8 mouse cellular contexts compared by ENCODE assay signal in genomic region chr8:70375212-70375859, GRCm38 (mm10). TPM values are rescaled to one million over a fixed set of nuclear protein-coding genes. Genes with fewer than 3 reads are reported as not detected.
A peak's percentile ranks its signal among the peaks of the same experiment; 100 is the strongest.
DNase-seq lines count a peak whose midpoint lies in the region; ATAC-seq and TF ChIP-seq lines count a peak whose summit lies in the region.

No protein-coding gene starts in this region.

- WGBS in kidney, postnatal 0 days = 5% methylated on average over 35 of the region's 35 CpGs
- 5% methylated on average over 35 of the region's 35 CpGs for WGBS in forebrain, embryonic 13.5 days
- 7% methylated on average over 35 of the region's 35 CpGs for WGBS in liver, embryonic 14.5 days (ENCODE audit: insufficient replicate concordance)
- 4% methylated on average over 35 of the region's 35 CpGs for WGBS in small intestine, adult 2 months

- H3K9me3 ChIP-seq in kidney, postnatal 0 days (replicated peaks; ENCODE audit: low read length) = no peaks in the 10 kb centered on the region
- H3K9me3 ChIP-seq in forebrain, embryonic 13.5 days (replicated peaks) = no peaks in the 10 kb centered on the region
- no peaks in the 10 kb centered on the region for H3K9me3 ChIP-seq in liver, embryonic 14.5 days (ENCODE audit: control insufficient read depth, low read length)

- peaks cover 18% of the 10 kb centered on the region for H3K4me1 ChIP-seq in kidney, postnatal 0 days (replicated peaks; ENCODE audit: insufficient read depth, low read length)
- peaks cover 25% of the 10 kb centered on the region for H3K4me1 ChIP-seq in forebrain, embryonic 13.5 days
- no peaks in the 10 kb centered on the region; a peak in 3 of 4 replicates for H3K4me1 ChIP-seq in liver, embryonic 14.5 days (replicated peaks; ENCODE audit: control insufficient read depth in 2 of 2, insufficient read depth in 2 of 2, low read length in 1 of 2)
- H3K4me1 ChIP-seq in small intestine, adult 2 months (ENCODE audit: control insufficient read depth, insufficient read depth, insufficient read length, low read length) = peaks cover 22% of the 10 kb centered on the region

- no peak overlapping the region; the same call in 1 of the 2 replicates for H3K4me2 ChIP-seq in kidney, postnatal 0 days (ENCODE audit: low read length)
- H3K4me2 ChIP-seq in forebrain, embryonic 13.5 days = no peak overlapping the region
- no peak overlapping the region; the same call in 1 of the 2 replicates for H3K4me2 ChIP-seq in liver, embryonic 14.5 days (ENCODE audit: low read depth)

- DNase-seq in kidney, postnatal 0 days (ENCODE audit: low spot score) = no peak
- DNase-seq in kidney, postnatal 10 days = no peak
- DNase-seq in liver, embryonic 14.5 days (ENCODE audit: low read depth in 3 of 3, low spot score in 3 of 3) = no peak
- no peak for DNase-seq in layer of hippocampus, adult 9-10 months (ENCODE audit: low spot score)
- DNase-seq in frontal cortex, postnatal 10 days (ENCODE audit: low spot score in 2 of 2) = no peak
- no peak for DNase-seq in layer of hippocampus, adult 9-11 months

- H3K9ac ChIP-seq in kidney, postnatal 0 days (ENCODE audit: low read depth, low read length) = no peak overlapping the region
- H3K9ac ChIP-seq in forebrain, embryonic 13.5 days = no peak overlapping the region
- no peak overlapping the region for H3K9ac ChIP-seq in liver, embryonic 14.5 days (replicated peaks)

- no peak overlapping the region for H3K27ac ChIP-seq in kidney, postnatal 0 days
- H3K27ac ChIP-seq in forebrain, embryonic 13.5 days = no peak overlapping the region
- no peak overlapping the region for H3K27ac ChIP-seq in liver, embryonic 14.5 days
- H3K27ac ChIP-seq in small intestine, adult 2 months (ENCODE audit: insufficient read depth, low read depth, low read length) = no peak overlapping the region

- no peak for ATAC-seq in kidney, postnatal 0 days (replicated peaks; ENCODE audit: low FRiP score, low read depth)
- peak; percentile 39; the same call in 1 of the 2 replicates for ATAC-seq in forebrain, embryonic 13.5 days
- peak; percentile 15; the same call in 1 of the 2 replicates for ATAC-seq in liver, embryonic 14.5 days (ENCODE audit: insufficient read depth)

- H3K4me3 ChIP-seq in kidney, postnatal 0 days (replicated peaks; ENCODE audit: low read depth, low read length) = peak overlapping the region; percentile 31; the same call in 1 of the 2 replicates
- peak overlapping the region; percentile 35 for H3K4me3 ChIP-seq in forebrain, embryonic 13.5 days
- H3K4me3 ChIP-seq in liver, embryonic 14.5 days (ENCODE audit: insufficient read depth in 1 of 2, low read depth in 2 of 2, low read length in 2 of 2) = no peak overlapping the region; a peak in 1 of 4 replicates
- H3K4me3 ChIP-seq in small intestine, adult 2 months (ENCODE audit: low read depth, low read length) = peak overlapping the region; percentile 54; the same call in 1 of the 2 replicates

- TF ChIP-seq EP300 in liver, embryonic 14.5 days (IDR thresholded peaks at IDR 0.05; ENCODE audit: low read depth) = no peak

- no peak for TF ChIP-seq POLR2A in small intestine, adult 2 months (IDR thresholded peaks at IDR 0.05; ENCODE audit: low read depth, low read length)

- peaks cover 51% of the 10 kb centered on the region for H3K27me3 ChIP-seq in kidney, postnatal 0 days (ENCODE audit: insufficient read depth, low read length)
- peaks cover 98% of the 10 kb centered on the region for H3K27me3 ChIP-seq in forebrain, embryonic 13.5 days
- peaks cover 73% of the 10 kb centered on the region for H3K27me3 ChIP-seq in liver, embryonic 14.5 days (ENCODE audit: control insufficient read depth, insufficient read depth, low read length)
- peaks cover 52% of the 10 kb centered on the region for H3K27me3 ChIP-seq in small intestine, adult 2 months (ENCODE audit: control insufficient read depth, insufficient read depth, low read length)

- H3K36me3 ChIP-seq in kidney, postnatal 0 days (ENCODE audit: insufficient read depth, low read length) = no peaks in the 10 kb centered on the region
- no peaks in the 10 kb centered on the region for H3K36me3 ChIP-seq in forebrain, embryonic 13.5 days (ENCODE audit: poor library complexity, severe bottlenecking)
- H3K36me3 ChIP-seq in liver, embryonic 14.5 days (replicated peaks; ENCODE audit: control insufficient read depth, insufficient read depth, low read depth) = no peaks in the 10 kb centered on the region
- H3K36me3 ChIP-seq in small intestine, adult 2 months (ENCODE audit: control insufficient read depth, insufficient read depth, low read length) = no peaks in the 10 kb centered on the region

- no peak for TF ChIP-seq CTCF in kidney, postnatal 0 days (IDR thresholded peaks at IDR 0.05; ENCODE audit: low read depth)
- TF ChIP-seq CTCF in liver, embryonic 14.5 days (IDR thresholded peaks at IDR 0.05; ENCODE audit: low read depth) = no peak
- no peak for TF ChIP-seq CTCF in small intestine, adult 2 months (IDR thresholded peaks at IDR 0.05; ENCODE audit: extremely low read depth, insufficient read length, insufficient replicate concordance, low read depth, low read length)

RNA-seq across cellular contexts. Expression of gene Comp, which starts 2.0 kb away (rescaled TPM):
- polyA plus RNA-seq in kidney, postnatal 0 days (2015; fragmentation: Nextera tagmentation; extraction: Ambion mirVana) = 0.24 and 0.28 TPM in 2 replicates
- polyA plus RNA-seq in forebrain, embryonic 13.5 days (2015; fragmentation: Nextera tagmentation; extraction: Ambion mirVana) = 0.18 and 0.35 TPM in 2 replicates
- 0.39 and 0.47 TPM in 2 replicates for polyA plus RNA-seq in liver, embryonic 14.5 days (2012; rRNA removed)
- polyA plus RNA-seq in liver, embryonic 14.5 days (2014; fragmentation: Nextera tagmentation; extraction: Ambion mirVana) = 0.29 and 0.85 TPM in 2 replicates
- polyA plus RNA-seq in small intestine, adult 2 months (2012; rRNA removed) = 0.13 and 1.2 TPM in 2 replicates

RNA-seq across cellular contexts. Expression of gene Upf1, which starts 22.3 kb away (rescaled TPM):
- 11.6 and 12.5 TPM in 2 replicates for polyA plus RNA-seq in kidney, postnatal 0 days (2015; fragmentation: Nextera tagmentation; extraction: Ambion mirVana)
- 14.2 and 16.3 TPM in 2 replicates for polyA plus RNA-seq in forebrain, embryonic 13.5 days (2015; fragmentation: Nextera tagmentation; extraction: Ambion mirVana)
- 12.3 and 14.1 TPM in 2 replicates for polyA plus RNA-seq in liver, embryonic 14.5 days (2012; rRNA removed)
- polyA plus RNA-seq in liver, embryonic 14.5 days (2014; fragmentation: Nextera tagmentation; extraction: Ambion mirVana) = 9.3 and 11.6 TPM in 2 replicates
- 29.1 and 43.8 TPM in 2 replicates for polyA plus RNA-seq in small intestine, adult 2 months (2012; rRNA removed)

RNA-seq across cellular contexts. Expression of gene Gdf1, which starts 45.7 kb away (rescaled TPM):
- 3.8 and 4.0 TPM in 2 replicates for polyA plus RNA-seq in kidney, postnatal 0 days (2015; fragmentation: Nextera tagmentation; extraction: Ambion mirVana)
- polyA plus RNA-seq in forebrain, embryonic 13.5 days (2015; fragmentation: Nextera tagmentation; extraction: Ambion mirVana) = 0.89 and 2.5 TPM in 2 replicates
- polyA plus RNA-seq in liver, embryonic 14.5 days (2012; rRNA removed) = 0.16 and 0.22 TPM in 2 replicates
- polyA plus RNA-seq in liver, embryonic 14.5 days (2014; fragmentation: Nextera tagmentation; extraction: Ambion mirVana) = not detected in 2 replicates
- polyA plus RNA-seq in small intestine, adult 2 months (2012; rRNA removed) = 1.1 and 1.6 TPM in 2 replicates

RNA-seq across cellular contexts. Expression of gene Cers1, which starts 59.8 kb away (rescaled TPM):
- 1.9 and 2.1 TPM in 2 replicates for polyA plus RNA-seq in kidney, postnatal 0 days (2015; fragmentation: Nextera tagmentation; extraction: Ambion mirVana)
- 18.2 and 20.1 TPM in 2 replicates for polyA plus RNA-seq in forebrain, embryonic 13.5 days (2015; fragmentation: Nextera tagmentation; extraction: Ambion mirVana)
- polyA plus RNA-seq in liver, embryonic 14.5 days (2012; rRNA removed) = 0.09 and 0.14 TPM in 2 replicates
- not detected in 2 replicates for polyA plus RNA-seq in liver, embryonic 14.5 days (2014; fragmentation: Nextera tagmentation; extraction: Ambion mirVana)
- polyA plus RNA-seq in small intestine, adult 2 months (2012; rRNA removed) = 0.27 and 0.89 TPM in 2 replicates

Comparison
In these comparisons a context has a peak if more than half of its experiments do, and no peak if none do; other contexts are left out.
1. H3K4me3 ChIP-seq: peak in kidney, postnatal 0 days (single experiment), forebrain, embryonic 13.5 days (single experiment) and small intestine, adult 2 months (single experiment); none in liver, embryonic 14.5 days (0 of 2).